Mouse (Mus musculus) embryonic facial prominence, embryonic 13.5 days (tissue): ENCODE results near the gene Pak4. TPM values are rescaled to one million over a fixed set of nuclear protein-coding genes. Genes with fewer than 3 reads are reported as not detected.

Source experiments
- ATAC-seq: fragments of 200-750 bp; cut with Nextera tagmentation; 2 replicates; pipeline ENCODE4 v1.8.0; 2017; ENCODE audit warnings: low read depth; ENCODE audit not compliant: insufficient number of reproducible peaks, insufficient read depth, low FRiP score, low TSS enrichment
- H3K27ac ChIP-seq: fragments of 300-500 bp; sonication (generic); 2 replicates; pipeline ENCODE4 v1.5.1; 2015; ENCODE audit warnings: moderate library complexity, mild to moderate bottlenecking, inconsistent platforms
- H3K27me3 ChIP-seq: fragments of 300-500 bp; sonication (generic); 2 replicates; pipeline ENCODE4 v1.6.1; 2015; ENCODE audit warnings: mild to moderate bottlenecking, inconsistent platforms
- H3K36me3 ChIP-seq: fragments of 300-500 bp; sonication (generic); 2 replicates; pipeline ENCODE4 v1.6.1; 2015; ENCODE audit warnings: mild to moderate bottlenecking, inconsistent platforms
- H3K4me1 ChIP-seq: fragments of 300-500 bp; sonication (generic); 2 replicates; pipeline ENCODE4 v1.6.1; 2015; ENCODE audit warnings: inconsistent platforms
- H3K4me2 ChIP-seq: fragments of 300-500 bp; sonication (generic); 2 replicates; pipeline ENCODE4 v1.6.1; 2015; ENCODE audit warnings: moderate library complexity, mild to moderate bottlenecking, inconsistent platforms
- H3K4me3 ChIP-seq: fragments of 300-500 bp; sonication (generic); 2 replicates; pipeline ENCODE4 v1.5.1; 2015; ENCODE audit warnings: mild to moderate bottlenecking, inconsistent platforms
- H3K9ac ChIP-seq: fragments of 300-500 bp; sonication (generic); 2 replicates; pipeline ENCODE4 v1.6.1; 2015; ENCODE audit warnings: mild to moderate bottlenecking, inconsistent platforms
- H3K9me3 ChIP-seq: fragments of 300-500 bp; sonication (generic); 2 replicates; pipeline ENCODE4 v1.6.1; 2016; ENCODE audit warnings: inconsistent platforms
- WGBS: fragments of 180-500 bp; shearing (Covaris S2); methylation state at CpG from one replicate; pipeline ENCODE4 v1.1.7; 2015; ENCODE audit warnings: mixed read lengths; 5-methylcytosine and 5-hydroxymethylcytosine counted together
- polyA plus RNA-seq: library from polyadenylated mRNA; unstranded; fragments of >200 nt; fragmentation: Nextera tagmentation; extraction: Ambion mirVana; gene quantifications from 2 replicates; pipeline ENCODE4 v1.2.1, GENCODE M21; 2015

Gene Pak4
- polyA plus RNA-seq, 1 experiment from 2014 or later = 36.0 TPM

- Histone ChIP-seq H3K27me3 (no peaks in the 10 kb centered on the region), H3K4me1 (peaks cover 73% of the 10 kb centered on the region), H3K4me3 (no peak overlapping the region), H3K36me3 (no peaks in the 10 kb centered on the region), H3K27ac (peak overlapping the region; percentile 69), H3K4me2 (no peak overlapping the region; the same call in 1 of the 2 replicates), H3K9ac (peak overlapping the region; percentile 58; the same call in 1 of the 2 replicates), H3K9me3 (no peaks in the 10 kb centered on the region)
- no peak for ATAC-seq
- WGBS = 45% methylated on average over 6 of the region's 6 CpGs
Measured at GRCm38 (mm10) chr7:28586663-28587411, 11.1 kb downstream of the Pak4 start.

DNA sequence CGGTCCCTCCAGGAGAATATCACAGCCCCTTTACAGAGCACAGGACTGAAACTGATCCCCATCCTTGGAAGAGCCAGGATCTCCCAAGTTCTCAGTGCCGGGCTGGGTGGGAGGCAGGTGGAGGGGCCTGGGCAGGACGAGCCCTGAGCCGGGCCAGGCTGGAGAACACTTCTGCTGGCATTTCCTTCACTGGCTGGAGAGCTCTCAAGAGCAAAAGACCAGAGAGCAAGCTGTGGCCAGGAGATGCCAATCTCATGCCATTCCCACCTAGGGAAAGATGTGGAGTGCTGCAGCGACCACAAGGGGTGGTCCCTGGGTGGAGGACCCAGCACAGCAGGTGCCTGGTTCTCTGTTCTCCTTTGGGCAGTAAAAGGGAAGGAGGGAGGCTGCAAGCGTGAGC lies 13.0 kb downstream of the Pak4 start:
- no peak overlapping the region for H3K4me2 ChIP-seq
- H3K27me3 ChIP-seq = no peaks in the 10 kb centered on the region
- peak overlapping the region; percentile 36; the same call in 1 of the 2 replicates for H3K27ac ChIP-seq
- H3K4me3 ChIP-seq = no peak overlapping the region
- H3K9me3 ChIP-seq = no peaks in the 10 kb centered on the region
- ATAC-seq = no peak
- peaks cover 71% of the 10 kb centered on the region for H3K4me1 ChIP-seq
- H3K9ac ChIP-seq = no peak overlapping the region
- 78% methylated on average over 6 of the region's 6 CpGs for WGBS
- H3K36me3 ChIP-seq = no peaks in the 10 kb centered on the region

GRCm38 (mm10) chr7:28584468-28584867 lies 13.5 kb downstream of the Pak4 start:
- Histone ChIP-seq H3K4me1 (peaks cover 74% of the 10 kb centered on the region), H3K9me3 (no peaks in the 10 kb centered on the region), H3K27me3 (no peaks in the 10 kb centered on the region), H3K9ac (no peak overlapping the region), H3K4me2 (no peak overlapping the region), H3K36me3 (no peaks in the 10 kb centered on the region), H3K4me3 (no peak overlapping the region), H3K27ac (0 out of 2 replicates have a peak overlapping the region, but pooled peaks have one; percentile 5)
- WGBS = 73% methylated on average over 4 of the region's 4 CpGs
- no peak for ATAC-seq

GRCm38 (mm10) chr7:28583570-28584344 lies 14.2 kb downstream of the Pak4 start:
- Histone ChIP-seq H3K36me3 (no peaks in the 10 kb centered on the region), H3K4me2 (no peak overlapping the region), H3K9me3 (no peaks in the 10 kb centered on the region), H3K27me3 (no peaks in the 10 kb centered on the region), H3K4me3 (no peak overlapping the region), H3K9ac (no peak overlapping the region), H3K4me1 (peaks cover 74% of the 10 kb centered on the region), H3K27ac (peak overlapping the region; percentile 5; the same call in 1 of the 2 replicates)
- 68% methylated on average over 8 of the region's 8 CpGs for WGBS
- ATAC-seq = no peak

DNA sequence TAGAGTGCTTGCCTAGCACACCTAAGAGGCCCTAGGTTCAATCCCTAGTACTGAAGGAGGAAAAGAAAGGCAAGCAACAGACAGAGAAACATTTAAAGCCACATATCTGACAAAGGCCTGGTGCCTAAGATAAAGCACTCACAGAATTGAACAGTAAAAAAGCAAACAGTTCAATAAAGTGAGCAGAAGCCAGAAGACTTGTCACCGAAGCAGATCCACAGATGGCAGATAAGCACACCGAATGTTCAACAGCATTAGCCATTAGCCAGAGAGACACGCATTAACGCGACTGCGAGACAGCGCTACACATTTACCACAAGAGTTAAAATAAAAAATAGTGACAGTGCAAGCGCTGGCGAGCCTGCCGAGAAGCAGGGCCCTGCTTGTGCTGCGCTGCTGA lies 15.1 kb downstream of the Pak4 start:
- H3K9ac ChIP-seq = no peak overlapping the region
- 81% methylated on average over 11 of the region's 11 CpGs for WGBS
- H3K27me3 ChIP-seq = no peaks in the 10 kb centered on the region
- no peak overlapping the region for H3K4me3 ChIP-seq
- H3K27ac ChIP-seq = no peak overlapping the region
- no peak for ATAC-seq
- H3K36me3 ChIP-seq = no peaks in the 10 kb centered on the region
- peaks cover 74% of the 10 kb centered on the region for H3K4me1 ChIP-seq
- H3K9me3 ChIP-seq = no peaks in the 10 kb centered on the region
- H3K4me2 ChIP-seq = no peak overlapping the region

GRCm38 (mm10) chr7:28581721-28582120 lies 16.3 kb downstream of the Pak4 start:
- no peaks in the 10 kb centered on the region for H3K9me3 ChIP-seq
- no peak overlapping the region for H3K4me3 ChIP-seq
- no peaks in the 10 kb centered on the region for H3K36me3 ChIP-seq
- H3K4me2 ChIP-seq = no peak overlapping the region
- H3K27ac ChIP-seq = no peak overlapping the region
- no peaks in the 10 kb centered on the region for H3K27me3 ChIP-seq
- peaks cover 74% of the 10 kb centered on the region for H3K4me1 ChIP-seq
- 89% methylated on average over 4 of the region's 4 CpGs for WGBS
- no peak overlapping the region for H3K9ac ChIP-seq
- no peak for ATAC-seq

DNA sequence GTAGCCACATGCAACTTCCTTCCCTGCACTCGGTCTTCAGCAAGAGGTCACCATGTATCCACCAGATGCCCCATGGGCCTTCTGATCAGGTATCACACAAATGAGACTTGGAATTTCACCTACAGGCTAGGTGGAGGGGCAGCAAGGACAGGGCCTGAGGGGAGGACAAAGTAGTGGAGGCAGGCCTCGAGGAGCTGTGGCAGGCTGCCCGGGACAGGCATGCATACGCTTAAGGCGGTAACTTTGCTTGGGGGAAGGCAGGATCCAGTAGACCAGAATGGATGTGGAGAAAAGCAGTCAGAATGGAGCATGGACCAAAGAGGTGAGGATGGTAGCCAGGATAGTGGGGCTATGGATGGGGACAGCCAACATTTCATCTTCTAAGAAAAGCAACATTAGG lies 18.2 kb downstream of the Pak4 start:
- Histone ChIP-seq H3K9me3 (no peaks in the 10 kb centered on the region), H3K4me2 (no peak overlapping the region), H3K4me3 (no peak overlapping the region), H3K9ac (0 out of 2 replicates have a peak overlapping the region, but pooled peaks have one; percentile 0), H3K4me1 (peaks cover 70% of the 10 kb centered on the region), H3K27ac (no peak overlapping the region), H3K36me3 (no peaks in the 10 kb centered on the region), H3K27me3 (no peaks in the 10 kb centered on the region)
- 61% methylated on average over 5 of the region's 5 CpGs for WGBS
- no peak for ATAC-seq

DNA sequence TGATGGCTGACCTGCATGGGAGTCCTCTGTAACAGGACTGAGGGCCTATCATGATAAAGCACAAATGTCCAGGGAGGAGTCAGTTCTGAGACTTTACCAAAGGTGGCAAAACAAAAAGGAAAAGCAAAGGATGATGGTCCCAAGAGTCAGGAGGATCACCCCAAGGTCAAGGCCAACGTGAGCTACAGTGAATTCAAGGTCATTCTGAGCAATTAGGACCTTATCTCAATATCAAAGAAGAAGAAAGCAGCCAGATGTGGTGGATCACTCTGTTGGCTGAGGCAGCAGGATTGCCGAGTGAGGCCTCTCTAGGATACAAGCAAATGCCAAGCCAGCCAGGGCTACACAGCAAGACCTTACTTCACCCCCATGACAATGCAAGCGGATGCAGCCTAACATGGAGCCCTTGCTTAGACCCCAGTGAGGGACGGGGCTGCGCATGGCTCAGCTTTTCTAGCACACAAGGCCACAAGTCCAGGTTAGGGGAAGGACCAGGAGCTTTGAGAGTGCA lies 19.4 kb downstream of the Pak4 start:
- no peaks in the 10 kb centered on the region for H3K36me3 ChIP-seq
- no peak overlapping the region for H3K9ac ChIP-seq
- H3K27me3 ChIP-seq = no peaks in the 10 kb centered on the region
- peak overlapping the region; percentile 78; the same call in 1 of the 2 replicates for H3K27ac ChIP-seq
- no peaks in the 10 kb centered on the region for H3K9me3 ChIP-seq
- H3K4me1 ChIP-seq = peaks cover 57% of the 10 kb centered on the region
- ATAC-seq = no peak
- no peak overlapping the region for H3K4me2 ChIP-seq
- no peak overlapping the region for H3K4me3 ChIP-seq
- 80% methylated on average over 5 of the region's 5 CpGs for WGBS

GRCm38 (mm10) chr7:28577826-28578542 lies 20.0 kb downstream of the Pak4 start:
- ATAC-seq = no peak
- no peaks in the 10 kb centered on the region for H3K36me3 ChIP-seq
- WGBS = 72% methylated on average over 9 of the region's 9 CpGs
- no peak overlapping the region for H3K4me3 ChIP-seq
- no peaks in the 10 kb centered on the region for H3K27me3 ChIP-seq
- 0 out of 2 replicates have a peak overlapping the region, but pooled peaks have one; percentile 53 for H3K9ac ChIP-seq
- H3K4me2 ChIP-seq = no peak overlapping the region
- H3K27ac ChIP-seq = peak overlapping the region; percentile 78
- peaks cover 52% of the 10 kb centered on the region for H3K4me1 ChIP-seq
- H3K9me3 ChIP-seq = no peaks in the 10 kb centered on the region

DNA sequence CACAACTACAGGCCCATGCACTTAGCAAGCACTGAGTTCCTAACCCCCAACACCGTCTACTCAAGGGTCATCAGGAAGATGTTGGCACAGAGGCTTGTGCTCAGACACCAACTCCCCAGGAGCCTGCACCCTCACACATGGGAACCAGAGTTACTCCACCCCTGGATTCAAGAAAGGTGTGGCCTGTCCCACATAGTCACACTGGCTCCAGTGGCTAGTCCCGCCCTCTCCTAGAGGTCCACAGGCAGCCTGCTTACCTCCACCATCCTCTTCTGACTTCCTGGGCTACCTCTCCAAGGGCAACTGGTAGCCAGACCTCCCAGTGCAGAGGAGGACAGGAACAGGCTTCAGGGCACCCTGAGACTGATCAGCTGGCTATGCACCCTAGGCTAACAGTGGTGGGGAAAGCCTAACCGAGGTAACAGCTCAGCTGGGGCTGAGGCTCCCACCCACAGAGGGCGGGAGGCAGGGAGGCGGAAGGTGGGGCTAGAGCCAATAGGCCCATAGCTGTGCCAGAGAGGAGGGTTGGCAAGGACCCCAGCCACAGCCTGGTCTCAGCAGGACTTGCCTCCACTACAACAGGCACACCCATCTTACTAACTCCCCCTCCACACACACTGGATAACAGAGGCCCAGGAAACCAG lies 21.6 kb downstream of the Pak4 start:
- Histone ChIP-seq H3K27me3 (no peaks in the 10 kb centered on the region), H3K9ac (peak overlapping the region; percentile 53), H3K4me3 (no peak overlapping the region), H3K9me3 (no peaks in the 10 kb centered on the region), H3K4me1 (peaks cover 61% of the 10 kb centered on the region), H3K27ac (peak overlapping the region; percentile 78), H3K4me2 (no peak overlapping the region), H3K36me3 (no peaks in the 10 kb centered on the region)
- ATAC-seq = peak; percentile 61
- 74% methylated on average over 5 of the region's 5 CpGs for WGBS

- Histone ChIP-seq H3K9me3 (no peaks in the 10 kb centered on the region), H3K36me3 (no peaks in the 10 kb centered on the region), H3K27me3 (no peaks in the 10 kb centered on the region), H3K4me1 (peaks cover 69% of the 10 kb centered on the region), H3K27ac (peak overlapping the region; percentile 78), H3K4me2 (no peak overlapping the region), H3K4me3 (no peak overlapping the region), H3K9ac (no peak overlapping the region)
- WGBS = 82% methylated on average over 11 of the region's 11 CpGs
- ATAC-seq = no peak
Measured at GRCm38 (mm10) chr7:28575597-28575996, 22.4 kb downstream of the Pak4 start.
